Comparison of ENCODE assay signal across 26 mouse cellular contexts in genomic region chr17:8823548-8823947, GRCm38 (mm10).
"Had no signal": no experiment of that assay in that cellular context is flagged by ENCODE, and none has a peak within 500 bp of the region (broad histone marks: within the 10 kb centered on the region; RNA-seq: fewer than 3 reads in every experiment).

No protein-coding gene starts in this region.

- H3K4me3 ChIP-seq: embryonic facial prominence, embryonic 10.5 days; embryonic facial prominence, embryonic 12.5 days; embryonic facial prominence, embryonic 13.5 days; embryonic facial prominence, embryonic 15.5 days; erythroblast, embryonic 14.5 days; forebrain, embryonic 10.5 days; forebrain, embryonic 12.5 days; forebrain, embryonic 13.5 days; forebrain, embryonic 15.5 days; gastrocnemius, adult 2 months; heart, adult 2 months had no signal

- ATAC-seq: forebrain, embryonic 13.5 days; forebrain, embryonic 15.5 days; forebrain, postnatal 0 days had no signal

- H3K4me2 ChIP-seq: embryonic facial prominence, embryonic 12.5 days; embryonic facial prominence, embryonic 13.5 days; embryonic facial prominence, embryonic 15.5 days; forebrain, embryonic 12.5 days; forebrain, embryonic 13.5 days; forebrain, embryonic 15.5 days had no signal

- H3K9ac ChIP-seq: embryonic facial prominence, embryonic 12.5 days; embryonic facial prominence, embryonic 13.5 days; embryonic facial prominence, embryonic 15.5 days; forebrain, embryonic 12.5 days; forebrain, embryonic 13.5 days; forebrain, embryonic 15.5 days; forebrain, postnatal 0 days had no signal

- DNase-seq: cerebellum, adult 18-20 months; cerebellum, adult 8-10 months; cerebellum, adult 9-10 months; cerebellum, adult 9-11 months; cerebellum, postnatal 10 days; cerebellum, postnatal 14 days; cerebellum, postnatal 36 days; embryo, embryonic 11 days; forebrain, postnatal 0 days; gastrocnemius, adult 2 months; gastrocnemius, postnatal 10 days; gastrocnemius, postnatal 14 days; gastrocnemius, postnatal 25 days; gastrocnemius, postnatal 36 days; heart, adult 11 months; heart, adult 18-20 months; heart, adult 2 months had no signal

- H3K36me3 ChIP-seq: embryonic facial prominence, embryonic 10.5 days; embryonic facial prominence, embryonic 12.5 days; embryonic facial prominence, embryonic 13.5 days; embryonic facial prominence, embryonic 15.5 days; forebrain, embryonic 10.5 days; forebrain, embryonic 12.5 days; forebrain, embryonic 15.5 days had no signal

- H3K27ac ChIP-seq: embryonic facial prominence, embryonic 10.5 days; embryonic facial prominence, embryonic 12.5 days; embryonic facial prominence, embryonic 13.5 days; embryonic facial prominence, embryonic 15.5 days; forebrain, embryonic 10.5 days; forebrain, embryonic 12.5 days; forebrain, embryonic 13.5 days; forebrain, embryonic 15.5 days; gastrocnemius, adult 2 months; heart, adult 2 months had no signal

- H3K4me1 ChIP-seq: embryonic facial prominence, embryonic 10.5 days; embryonic facial prominence, embryonic 12.5 days; embryonic facial prominence, embryonic 13.5 days; embryonic facial prominence, embryonic 15.5 days; forebrain, embryonic 10.5 days; forebrain, embryonic 12.5 days had no signal

- H3K27me3 ChIP-seq: embryonic facial prominence, embryonic 12.5 days; embryonic facial prominence, embryonic 13.5 days; embryonic facial prominence, embryonic 15.5 days; forebrain, embryonic 12.5 days; forebrain, embryonic 13.5 days; forebrain, embryonic 15.5 days had no signal

- H3K9me3 ChIP-seq: embryonic facial prominence, embryonic 10.5 days; embryonic facial prominence, embryonic 12.5 days; embryonic facial prominence, embryonic 13.5 days; embryonic facial prominence, embryonic 15.5 days; forebrain, embryonic 10.5 days; forebrain, embryonic 12.5 days; forebrain, embryonic 13.5 days; forebrain, embryonic 15.5 days had no signal
